Mouse (Mus musculus) heart, adult 2 months (tissue): Measurements from ENCODE around the gene Fam83e. TPM values are rescaled to one million over a fixed set of nuclear protein-coding genes. Genes with fewer than 3 reads are reported as not detected.

Source experiments
- DNase-seq, 2 experiments: peaks; one replicate each; pipeline ENCODE4 v3.0.0; 2021
- H3K27ac ChIP-seq: fragments of 200-600 bp; 2 replicates; pipeline ENCODE4 v1.8.1; 2022
- H3K27me3 ChIP-seq: fragments of 200-500 bp; 2 replicates; pipeline ENCODE4 v1.6.1; 2012; ENCODE audit warnings: mild to moderate bottlenecking, low read length, inconsistent platforms, mixed read lengths; ENCODE audit not compliant: control insufficient read depth, insufficient read depth
- H3K36me3 ChIP-seq: fragments of 200-500 bp; 2 replicates; pipeline ENCODE4 v1.6.1; 2012; ENCODE audit warnings: low read length, inconsistent platforms; ENCODE audit not compliant: control insufficient read depth, insufficient read depth
- H3K4me1 ChIP-seq: fragments of 200-500 bp; 2 replicates; pipeline ENCODE4 v1.6.1; 2011; ENCODE audit warnings: low read length; ENCODE audit not compliant: control insufficient read depth, insufficient read depth
- H3K4me3 ChIP-seq: fragments of 200-600 bp; 2 replicates; pipeline ENCODE4 v1.8.1; 2022
- H3K79me2 ChIP-seq: fragments of 200-500 bp; replicated peaks from 2 replicates; pipeline ENCODE4 v1.6.1; 2012; ENCODE audit warnings: mild to moderate bottlenecking, inconsistent platforms, low read length, moderate library complexity, mixed read lengths; ENCODE audit not compliant: control insufficient read depth, insufficient read depth
- H3K9ac ChIP-seq: fragments of 200-500 bp; 2 replicates; pipeline ENCODE4 v1.6.1; 2012; ENCODE audit warnings: low read depth, mild to moderate bottlenecking, control low read depth, inconsistent platforms, low read length, mixed read lengths
- CTCF ChIP-seq: fragments of 200-600 bp; IDR thresholded peaks from 2 replicates; pipeline ENCODE4 v1.8.1; 2022; ENCODE audit warnings: antibody characterized with exemption, mild to moderate bottlenecking, moderate library complexity
- EP300 ChIP-seq: fragments of 200-500 bp; IDR thresholded peaks from 2 replicates; pipeline ENCODE4 v1.6.1; 2011; ENCODE audit warnings: low read depth, low read length, control low read depth; ENCODE audit not compliant: insufficient read depth
- POLR2A ChIP-seq: fragments of 200-500 bp; IDR thresholded peaks from 2 replicates; pipeline ENCODE4 v1.6.1; 2011; ENCODE audit warnings: mild to moderate bottlenecking, low read depth, low read length, control low read depth; ENCODE audit not compliant: insufficient read depth
- WGBS: fragments of 180-500 bp; shearing (Covaris S2); methylation state at CpG from one replicate; pipeline ENCODE4 v1.1.7; 2018; 5-methylcytosine and 5-hydroxymethylcytosine counted together
- intact Hi-C: fragments of 180-260 bp; cut with DNase I; formaldehyde crosslinking; loops from one replicate; pipeline ENCODE4 v1.15.1; 2025
- polyA plus RNA-seq: library from polyadenylated mRNA; depleted of rRNA; stranded (reverse); fragments of >200 nt; gene quantifications from 2 replicates; pipeline ENCODE4 v1.2.3, GENCODE M21; 2012
- total RNA-seq, 2 experiments: library from RNA; stranded (reverse); gene quantifications; 2 replicates each; pipeline ENCODE4 v1.2.3; 2021

The Fam83e gene
- total and polyA plus RNA-seq, 3 experiments: 0.13 to 1.1 (median 0.34) TPM

- Histone ChIP-seq H3K9ac (no peak overlapping the region), H3K27ac (no peak overlapping the region), H3K79me2 (no peaks in the 10 kb centered on the region), H3K4me3 (no peak overlapping the region), H3K27me3 (no peaks in the 10 kb centered on the region), H3K36me3 (no peaks in the 10 kb centered on the region), H3K4me1 (peaks cover 1% of the 10 kb centered on the region; the same call in 1 of the 2 replicates)
- intact Hi-C loops: loop anchor here (10.0 kb wide), 1 partner anchor 135 kb away; the partner anchor contains the start of gene Hsd17b14
- TF ChIP-seq EP300: no peak
- TF ChIP-seq CTCF: no peak
- TF ChIP-seq POLR2A: no peak
- no peak for DNase-seq
- WGBS: 14% methylated on average over 11 of the region's 11 CpGs
These were observed 31.2 kb upstream of the Fam83e start for GRCm38 (mm10) chr7:45689800-45690199.

- TF ChIP-seq POLR2A (no peak), CTCF (no peak), EP300 (no peak)
- Histone ChIP-seq H3K27me3 (no peaks in the 10 kb centered on the region), H3K4me1 (peaks cover 1% of the 10 kb centered on the region; the same call in 1 of the 2 replicates), H3K79me2 (no peaks in the 10 kb centered on the region), H3K36me3 (no peaks in the 10 kb centered on the region), H3K27ac (no peak overlapping the region), H3K9ac (no peak overlapping the region), H3K4me3 (no peak overlapping the region)
- no peak for DNase-seq
- 76% methylated on average over 2 of the region's 2 CpGs for WGBS
- intact Hi-C loops: no loop called here
These were observed 28.6 kb upstream of the Fam83e start for GRCm38 (mm10) chr7:45692364-45692763.

- no peak within 1 kb of the TSS for H3K27ac ChIP-seq
- H3K27me3 ChIP-seq: no peaks in the 10 kb centered on the region
- intact Hi-C loops: no loop called here
- no peaks in the 10 kb centered on the region for H3K36me3 ChIP-seq
- H3K4me1 ChIP-seq: peaks cover 1% of the 10 kb centered on the region; the same call in 1 of the 2 replicates
- 91% methylated on average over 50 of the region's 50 CpGs for WGBS
- no peaks in the 10 kb centered on the region for H3K79me2 ChIP-seq
- DNase-seq: no peak
- TF ChIP-seq EP300: no peak
- TF ChIP-seq POLR2A: no peak
- no peak for TF ChIP-seq CTCF
- no peak within 1 kb of the TSS for H3K9ac ChIP-seq
- no peak within 1 kb of the TSS for H3K4me3 ChIP-seq
These were observed 27.0 kb upstream of the Fam83e start, which contains the start of gene Sec1 for GRCm38 (mm10) chr7:45693921-45694591. Sec1 (minus strand) TSS chr7:45694402.

GRCm38 (mm10) chr7:45695098-45695497 is 25.9 kb upstream of the Fam83e start:
- H3K4me3 ChIP-seq: no peak overlapping the region
- DNase-seq: no peak
- 0 out of 2 replicates have a peak, but pooled peaks cover 1% of the 10 kb centered on the region for H3K4me1 ChIP-seq
- intact Hi-C loops: no loop called here
- H3K9ac ChIP-seq: no peak overlapping the region
- WGBS: 30% methylated on average over 6 of the region's 6 CpGs
- H3K79me2 ChIP-seq: no peaks in the 10 kb centered on the region
- 0 out of 2 replicates have a peak, but pooled peaks cover 3% of the 10 kb centered on the region for H3K27me3 ChIP-seq
- TF ChIP-seq EP300 (no peak), POLR2A (no peak), CTCF (no peak)
- H3K27ac ChIP-seq: no peak overlapping the region
- no peaks in the 10 kb centered on the region for H3K36me3 ChIP-seq

- no peak overlapping the region for H3K4me3 ChIP-seq
- H3K4me1 ChIP-seq: peaks cover 4% of the 10 kb centered on the region; the same call in 1 of the 2 replicates
- H3K27me3 ChIP-seq: 0 out of 2 replicates have a peak, but pooled peaks cover 3% of the 10 kb centered on the region
- H3K9ac ChIP-seq: no peak overlapping the region
- no peaks in the 10 kb centered on the region for H3K79me2 ChIP-seq
- no peaks in the 10 kb centered on the region for H3K36me3 ChIP-seq
- TF ChIP-seq EP300: no peak
- no peak for TF ChIP-seq CTCF
- no peak for TF ChIP-seq POLR2A
- no peak for DNase-seq
- no peak overlapping the region for H3K27ac ChIP-seq
- WGBS: 76% methylated on average over 7 of the region's 7 CpGs
- intact Hi-C loops: no loop called here
These were observed 23.1 kb upstream of the Fam83e start for GRCm38 (mm10) chr7:45697894-45698293.
